Mouse (Mus musculus): Measurements from ENCODE around the gene Ltbp1. TPM values are rescaled to one million over a fixed set of nuclear protein-coding genes. Genes with fewer than 3 reads are reported as not detected.

The Ltbp1 gene
- total and polyA plus RNA-seq, 3 experiments = 0.01 to 0.04 TPM; not detected in 1

GRCm38 (mm10) chr17:75332289-75332688 lies 326.9 kb downstream of the Ltbp1 start:
- H3K4me1 ChIP-seq (ENCODE audit: control insufficient read depth in 1 of 2, insufficient read depth in 2 of 2, low read length in 2 of 2) = no peaks in the 10 kb centered on the region
- H3K9ac ChIP-seq (ENCODE audit: control insufficient read depth, low read depth, low read length, poor library complexity, severe bottlenecking) = no peak overlapping the region
- H3K27ac ChIP-seq (ENCODE audit: control insufficient read depth, low read depth, low read length) = no peak overlapping the region
- H3K36me3 ChIP-seq (ENCODE audit: control insufficient read depth in 1 of 2, insufficient read depth in 2 of 2, low read length in 2 of 2) = no peaks in the 10 kb centered on the region
- H3K79me2 ChIP-seq (ENCODE audit: control insufficient read depth, insufficient read depth, low read length, poor library complexity) = no peaks in the 10 kb centered on the region
- no peaks in the 10 kb centered on the region for H3K27me3 ChIP-seq (ENCODE audit: control insufficient read depth in 1 of 2, insufficient read depth in 2 of 2, low read length in 2 of 2)
- TF ChIP-seq ZNF384 (IDR thresholded peaks at IDR 0.05; ENCODE audit: low read depth, low read length) (no peak), JUND (IDR thresholded peaks at IDR 0.05; ENCODE audit: low read depth, low read length) (no peak), USF1 (IDR thresholded peaks at IDR 0.05; ENCODE audit: low read depth, low read length) (no peak), MAFK (IDR thresholded peaks at IDR 0.05; ENCODE audit: borderline replicate concordance, low read depth, low read length) (no peak)
- H3K4me3 ChIP-seq (ENCODE audit: control insufficient read depth in 1 of 2, insufficient read depth in 1 of 2, low read depth in 2 of 2, low read length in 2 of 2) = no peak overlapping the region
- DNase-seq (ENCODE audit: low read depth, low spot score) = no peak
- H3K9me3 ChIP-seq (replicated peaks; ENCODE audit: insufficient read depth, low read length) = no peaks in the 10 kb centered on the region

GRCm38 (mm10) chr17:75333011-75333410 lies 327.6 kb downstream of the Ltbp1 start:
- Histone ChIP-seq H3K79me2 (ENCODE audit: control insufficient read depth, insufficient read depth, low read length, poor library complexity) (no peaks in the 10 kb centered on the region), H3K36me3 (ENCODE audit: control insufficient read depth in 1 of 2, insufficient read depth in 2 of 2, low read length in 2 of 2) (no peaks in the 10 kb centered on the region), H3K4me3 (ENCODE audit: control insufficient read depth in 1 of 2, insufficient read depth in 1 of 2, low read depth in 2 of 2, low read length in 2 of 2) (no peak overlapping the region), H3K27ac (ENCODE audit: control insufficient read depth, low read depth, low read length) (no peak overlapping the region), H3K9ac (ENCODE audit: control insufficient read depth, low read depth, low read length, poor library complexity, severe bottlenecking) (no peak overlapping the region), H3K9me3 (replicated peaks; ENCODE audit: insufficient read depth, low read length) (no peaks in the 10 kb centered on the region), H3K27me3 (ENCODE audit: control insufficient read depth in 1 of 2, insufficient read depth in 2 of 2, low read length in 2 of 2) (no peaks in the 10 kb centered on the region), H3K4me1 (ENCODE audit: control insufficient read depth in 1 of 2, insufficient read depth in 2 of 2, low read length in 2 of 2) (no peaks in the 10 kb centered on the region)
- TF ChIP-seq MYC (IDR thresholded peaks at IDR 0.05; ENCODE audit: low read depth, low read length) (no peak), E2F4 (IDR thresholded peaks at IDR 0.05; ENCODE audit: borderline replicate concordance, low read depth, low read length) (no peak), ZKSCAN1 (IDR thresholded peaks at IDR 0.05; ENCODE audit: low read depth, low read length) (no peak), EP300 (IDR thresholded peaks at IDR 0.05; ENCODE audit: low read depth in 1 of 2, low read length in 2 of 2) (no peak), CHD1 (IDR thresholded peaks at IDR 0.05; ENCODE audit: low read depth, low read length) (no peak), MYB (IDR thresholded peaks at IDR 0.05; ENCODE audit: low read depth, low read length) (no peak), USF2 (IDR thresholded peaks at IDR 0.05; ENCODE audit: borderline replicate concordance in 1 of 2, insufficient read depth in 1 of 2, low read depth in 1 of 2, low read length in 2 of 2) (no peak), CHD2 (IDR thresholded peaks at IDR 0.05; ENCODE audit: low read length) (no peak), GATA1 (IDR thresholded peaks at IDR 0.05; ENCODE audit: low read depth, low read length) (no peak), POLR2AphosphoS5 (IDR thresholded peaks at IDR 0.05; ENCODE audit: borderline replicate concordance, low read depth, low read length) (no peak), MEF2A (IDR thresholded peaks at IDR 0.05; ENCODE audit: extremely low read depth, insufficient replicate concordance, low read depth, low read length, poor library complexity, severe bottlenecking) (no peak), POLR2A (IDR thresholded peaks at IDR 0.05; ENCODE audit: control insufficient read depth in 1 of 2, insufficient read depth in 1 of 2, low read depth in 1 of 2, low read length in 2 of 2, poor library complexity in 1 of 2) (no peak), ZC3H11A (IDR thresholded peaks at IDR 0.05; ENCODE audit: low read depth, low read length) (no peak), ETS1 (IDR thresholded peaks at IDR 0.05; ENCODE audit: low read depth, low read length) (no peak)
- no peak for DNase-seq (ENCODE audit: low read depth, low spot score)

Data from MEL (cell line).